Mouse (Mus musculus): ENCODE measurements around the gene Midn.

GRCm38 (mm10) chr10:80104181-80104580 lies 43.9 kb upstream of the Midn start:
- TF ChIP-seq CTCF (IDR thresholded peaks at IDR 0.05; ENCODE audit: low read depth, low read length) (no peak), POLR2A (IDR thresholded peaks at IDR 0.05; ENCODE audit: extremely low read depth, insufficient read depth, low read length) (no peak)

All from liver, adult 2 months (tissue).